Mouse (Mus musculus): ENCODE measurements at regions not wholly inside any gene's neighbourhood (a gene's known extent, or its start where the extent isn't known, plus 50 kb on each side); places are given as distances from the start of the nearest gene placed in this dataset.

GRCm38 (mm10) chr1:143231969-143232368, 408.5 kb upstream of the B3galt2 start:
- TF ChIP-seq CTCF (IDR thresholded peaks at IDR 0.05; ENCODE audit: low read depth, low read length) = no peak
- TF ChIP-seq TAL1 (conservative IDR thresholded peaks at IDR 0.05; ENCODE audit: low read depth, low read length) = no peak
- TF ChIP-seq GATA1 (IDR thresholded peaks at IDR 0.05; ENCODE audit: borderline replicate concordance, low read length) = no peak
- TF ChIP-seq POLR2AphosphoS5 (IDR thresholded peaks at IDR 0.05; ENCODE audit: insufficient replicate concordance, low read depth, low read length) = no peak
- no peak for TF ChIP-seq GATA2 (IDR thresholded peaks at IDR 0.05; ENCODE audit: borderline replicate concordance, low read depth, low read length)

Measured in G1E (cell line).